Mouse (Mus musculus) c-Kit-positive CD71-positive TER-119-negative erythroid progenitor cells, embryonic 14.5 days (primary cell): ENCODE measurements around the gene Grk6.

Source experiments
- DNase-seq: peaks from one replicate; pipeline ENCODE4 v3.0.0-alpha.2; 2013; ENCODE audit warnings: low read depth

The Grk6 gene

DNA sequence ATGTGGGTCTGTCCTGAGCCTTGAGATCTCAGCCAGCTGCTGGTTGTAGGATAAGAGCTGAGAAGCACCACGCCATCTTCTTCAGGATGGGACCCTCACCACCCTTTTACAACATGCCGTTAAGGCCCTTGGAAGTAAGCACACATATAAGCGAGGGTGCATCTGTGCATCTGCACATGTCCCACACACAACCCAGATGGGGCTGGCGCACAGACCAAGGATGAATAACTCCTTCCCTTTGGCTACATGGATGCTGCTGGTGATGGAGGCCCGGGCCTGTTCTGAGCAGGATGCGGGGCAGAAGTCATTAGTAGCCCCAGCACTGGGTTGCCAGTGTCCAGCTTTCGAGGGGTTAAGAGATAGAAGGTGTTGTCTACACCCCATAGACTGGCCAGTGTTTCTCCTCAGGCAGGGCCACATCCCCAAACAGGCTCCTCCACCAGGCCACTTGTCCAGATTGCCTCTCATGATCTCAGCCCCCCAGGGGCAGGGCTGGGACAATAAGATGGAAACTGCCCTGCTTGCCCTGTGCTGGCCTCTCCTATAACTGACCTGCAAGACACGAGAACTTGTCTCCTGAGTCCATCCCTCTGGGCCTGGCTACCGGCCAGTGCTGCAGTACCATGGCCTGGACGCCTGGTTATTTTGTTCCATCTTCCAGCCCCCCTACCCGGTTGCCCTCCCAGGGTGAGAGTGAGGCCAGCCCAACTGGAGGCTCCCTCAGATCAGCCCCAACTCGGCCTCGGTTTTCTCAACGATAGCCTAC lies 41.3 kb downstream of the Grk6 start:
- DNase-seq, result no peak

DNA sequence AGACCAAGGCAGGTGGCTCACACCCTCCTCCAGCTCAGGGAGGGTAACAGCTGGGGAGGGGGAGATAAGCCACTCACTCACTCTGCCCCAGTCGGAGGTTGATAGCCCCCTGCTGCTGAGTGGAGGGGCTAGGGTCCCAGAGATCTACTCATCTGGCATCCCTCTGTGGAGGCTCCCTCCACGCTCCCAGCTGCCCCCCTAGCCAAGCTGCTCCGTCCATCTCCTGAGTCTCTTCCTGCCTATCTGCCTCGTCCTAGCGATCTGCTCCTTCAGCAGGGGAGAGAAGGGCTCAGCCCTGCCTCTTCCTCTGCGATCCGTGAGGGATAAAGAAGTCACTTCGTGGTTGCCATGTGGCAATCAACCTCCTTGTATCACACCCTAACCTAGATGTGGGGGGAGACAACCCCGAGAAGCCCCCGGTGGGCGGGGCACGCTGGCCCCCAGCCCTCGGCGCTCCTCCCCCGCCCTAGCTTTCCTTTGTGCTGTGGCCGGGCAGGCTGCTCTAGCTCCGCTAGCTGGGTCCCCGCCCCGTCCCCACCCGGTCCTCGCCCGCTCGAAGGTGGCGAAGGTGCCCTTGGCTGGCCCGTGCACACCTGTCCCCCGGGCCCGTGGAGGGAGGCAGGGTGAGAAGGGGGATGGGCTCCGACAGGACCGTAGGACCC lies 42.2 kb downstream of the Grk6 start:
- no peak for DNase-seq

DNA sequence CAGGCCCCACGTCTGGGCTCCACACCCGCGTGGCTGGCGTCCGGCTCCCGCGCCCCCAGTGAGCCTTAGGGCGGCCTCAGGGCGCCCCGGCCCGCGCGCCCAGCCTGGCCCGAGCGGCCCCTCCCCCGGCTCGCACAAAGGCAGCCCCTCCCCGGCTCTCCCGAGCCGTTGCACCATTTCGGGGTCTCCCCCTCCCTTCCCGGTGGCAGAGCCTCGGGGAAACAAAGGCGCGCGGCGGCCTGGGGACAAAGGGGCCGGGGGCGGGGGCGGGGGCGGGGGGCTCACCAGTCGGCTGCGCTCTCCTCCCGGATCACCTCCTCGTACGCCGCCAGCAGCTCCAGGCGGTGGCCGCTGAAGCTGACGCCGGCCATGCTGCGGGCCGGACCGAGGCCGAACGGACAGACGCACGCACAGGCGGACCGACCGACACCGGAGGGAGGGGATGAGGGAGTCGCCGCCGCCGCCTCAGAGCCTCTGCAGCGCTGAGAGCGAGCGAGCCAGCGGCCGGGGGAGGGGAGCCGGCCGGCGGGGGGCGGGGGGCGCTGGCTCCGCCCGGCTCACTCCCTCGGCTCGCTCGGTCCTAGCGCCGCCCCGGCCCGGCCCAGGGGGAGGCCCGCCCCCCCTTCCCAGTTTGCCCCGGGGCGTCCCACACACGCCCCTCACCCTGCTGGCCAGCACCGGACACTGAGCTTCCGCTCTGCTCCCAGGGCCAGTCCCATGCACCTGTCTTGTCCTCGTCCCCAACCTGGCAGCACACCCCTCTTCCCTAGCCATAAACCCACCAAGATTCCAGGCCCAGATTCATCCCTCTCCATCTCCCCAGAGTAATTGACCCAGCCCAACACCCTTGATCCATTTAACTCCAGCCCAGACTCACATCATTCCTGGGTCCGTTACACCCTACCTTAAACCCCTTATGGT lies 43.0 kb downstream of the Grk6 start, which contains the start of gene Dbn1:
Gene Dbn1, minus strand, starts transcription at position 534 of the 921 bp plus-strand sequence.
- no peak for DNase-seq

DNA sequence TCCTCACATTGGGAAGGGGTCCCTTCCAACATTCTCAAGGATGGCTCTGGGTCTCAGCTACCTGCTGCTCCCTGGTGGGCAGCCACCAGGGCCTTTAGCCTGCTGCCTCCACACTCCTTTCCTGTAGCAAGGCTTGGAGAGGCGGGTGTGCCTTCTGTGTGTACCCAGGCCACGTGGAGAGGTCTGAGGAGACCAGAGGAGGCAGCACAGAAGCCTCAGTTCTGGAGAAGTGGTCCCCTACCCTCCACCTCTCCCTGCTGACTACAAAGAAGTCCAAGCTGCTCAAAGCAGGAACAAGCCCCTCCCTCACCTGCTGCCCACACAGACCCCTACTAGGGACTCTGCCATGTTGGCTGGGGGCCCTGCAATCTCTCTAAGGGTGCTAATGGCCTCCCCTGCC lies 49.4 kb downstream of the Grk6 start:
- no peak for DNase-seq

DNA sequence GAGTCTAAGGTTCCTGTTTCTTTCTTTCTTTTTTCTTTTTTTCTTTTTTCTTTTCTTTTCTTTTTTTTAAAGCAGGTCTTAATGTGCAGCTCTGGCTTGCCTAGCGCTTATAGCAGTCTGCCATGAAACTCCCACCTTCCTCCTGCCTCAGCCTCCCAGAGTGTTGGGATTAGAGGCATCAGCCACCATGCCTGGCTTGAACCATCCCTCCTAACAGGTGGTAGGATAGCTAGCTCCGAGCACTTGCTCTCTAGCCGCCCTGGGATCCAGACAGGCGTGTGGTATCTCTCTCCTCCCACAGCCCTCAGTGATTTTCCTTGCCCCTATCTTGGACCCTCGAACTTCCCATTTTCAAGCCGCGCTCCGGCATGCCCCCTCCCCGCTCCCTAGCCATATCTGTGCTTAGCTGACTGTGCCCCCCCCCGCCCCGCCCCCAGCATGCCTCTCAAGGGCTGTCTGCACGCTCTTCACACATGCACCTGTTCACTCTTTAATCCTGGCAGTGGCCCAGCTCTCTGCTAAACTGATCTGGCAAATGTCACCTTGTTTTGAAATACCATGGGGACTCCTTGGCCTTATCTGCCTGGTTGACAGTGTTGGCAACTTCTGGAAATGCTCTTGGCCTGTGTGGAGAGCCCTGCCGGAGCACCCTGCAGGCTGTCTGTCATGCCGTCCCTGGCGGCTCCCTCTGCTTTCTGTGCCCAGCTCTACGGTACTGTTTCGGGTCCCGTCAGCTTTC lies 50.2 kb downstream of the Grk6 start:
- DNase-seq, result no peak

DNA sequence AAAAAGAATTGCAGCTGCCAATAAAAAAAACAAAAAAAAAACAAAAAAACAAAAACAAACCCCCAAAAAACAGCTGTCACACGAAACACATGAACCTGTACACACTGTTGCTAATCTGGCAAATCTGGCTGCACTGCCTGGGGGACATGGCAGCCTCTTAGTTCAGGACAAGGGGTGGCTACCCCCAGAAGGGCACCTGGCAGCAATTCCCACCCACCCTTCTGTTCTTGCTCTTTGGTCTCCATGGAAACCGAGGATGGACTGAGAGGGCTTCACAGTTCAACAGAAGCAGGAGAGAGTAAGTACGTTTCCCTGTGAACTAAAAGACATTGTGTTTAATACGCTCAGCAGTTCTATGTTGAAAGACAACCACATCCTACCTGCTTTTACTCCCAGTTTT lies 50.8 kb downstream of the Grk6 start:
- DNase-seq, result no peak

DNA sequence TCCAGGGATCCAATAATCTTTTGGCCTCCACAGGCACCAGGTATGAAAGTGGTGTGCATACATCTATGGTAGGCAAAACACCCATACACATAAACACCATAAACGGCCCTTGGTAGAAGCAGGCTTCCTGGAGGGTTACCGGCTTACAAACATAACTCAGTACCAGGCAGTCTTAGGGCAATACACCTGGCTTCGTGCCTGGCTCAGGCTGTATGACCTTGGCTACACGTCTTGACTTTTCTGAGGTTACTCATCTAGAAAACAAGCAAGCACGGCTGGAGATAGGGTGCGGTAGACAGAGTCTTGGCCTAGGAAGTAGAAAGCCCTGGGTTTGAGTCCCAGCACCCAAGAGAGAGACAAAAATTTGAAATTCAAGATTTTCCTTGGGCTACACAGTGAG lies 51.8 kb downstream of the Grk6 start:
- DNase-seq, result no peak

DNA sequence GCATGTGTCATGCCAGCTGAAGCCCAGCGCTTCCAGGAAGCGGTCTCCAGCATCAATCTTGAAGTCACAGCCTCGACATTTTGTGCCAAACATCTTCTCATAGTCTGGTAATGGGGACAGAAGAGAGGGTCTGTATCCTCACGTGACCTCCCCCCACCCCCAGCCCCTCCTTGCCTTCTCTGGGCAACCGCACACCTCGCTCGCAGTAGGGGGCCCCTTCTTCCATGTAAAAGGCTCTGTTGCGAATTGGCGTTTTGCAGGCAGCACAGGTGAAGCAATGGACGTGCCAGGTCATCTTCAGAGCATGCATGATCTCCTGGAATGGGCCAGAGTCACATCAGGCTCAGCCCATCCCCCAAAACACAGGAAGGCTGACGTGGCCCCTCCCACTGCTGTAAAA lies 54.0 kb downstream of the Grk6 start:
- DNase-seq, result no peak

DNA sequence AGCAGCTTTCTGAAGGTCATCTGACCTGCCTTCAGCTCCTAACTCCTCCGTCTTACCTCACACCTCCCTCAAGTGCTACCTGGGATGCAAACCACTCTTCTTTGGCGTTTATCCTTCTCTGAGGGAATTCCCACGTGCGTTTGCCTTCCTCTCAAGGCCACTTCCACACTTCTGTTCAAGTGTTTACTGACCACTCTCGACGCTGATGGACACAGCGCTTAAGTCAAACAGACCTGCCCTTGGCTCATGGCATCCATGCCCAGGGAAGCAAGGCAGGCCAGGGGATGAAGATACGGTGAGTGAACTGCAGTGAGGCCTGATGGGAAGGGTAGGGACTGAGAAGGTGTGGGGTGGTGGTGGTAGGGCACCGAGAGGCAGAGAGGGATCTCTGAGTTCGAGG lies 55.7 kb downstream of the Grk6 start:
- no peak for DNase-seq

DNA sequence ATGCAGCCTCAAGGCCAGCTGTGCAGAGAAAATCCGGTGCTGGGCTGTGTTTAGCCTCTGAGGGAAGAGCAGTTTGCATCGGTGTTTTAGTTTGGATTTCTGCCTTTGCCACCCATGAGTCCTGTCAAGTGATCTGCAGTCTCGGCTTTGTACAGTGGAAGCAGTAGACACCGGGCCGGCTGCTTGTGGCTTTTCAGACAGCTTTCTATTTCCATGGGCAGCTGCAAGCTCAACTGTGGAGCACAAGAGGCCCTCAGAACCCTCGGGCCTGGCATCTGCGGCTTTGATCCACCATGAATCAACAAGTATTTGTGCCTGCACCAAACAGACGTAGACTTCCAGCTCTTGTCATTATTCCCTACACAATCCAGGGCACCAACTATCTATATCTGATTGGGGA lies 57.5 kb downstream of the Grk6 start:
- DNase-seq, result no peak

DNA sequence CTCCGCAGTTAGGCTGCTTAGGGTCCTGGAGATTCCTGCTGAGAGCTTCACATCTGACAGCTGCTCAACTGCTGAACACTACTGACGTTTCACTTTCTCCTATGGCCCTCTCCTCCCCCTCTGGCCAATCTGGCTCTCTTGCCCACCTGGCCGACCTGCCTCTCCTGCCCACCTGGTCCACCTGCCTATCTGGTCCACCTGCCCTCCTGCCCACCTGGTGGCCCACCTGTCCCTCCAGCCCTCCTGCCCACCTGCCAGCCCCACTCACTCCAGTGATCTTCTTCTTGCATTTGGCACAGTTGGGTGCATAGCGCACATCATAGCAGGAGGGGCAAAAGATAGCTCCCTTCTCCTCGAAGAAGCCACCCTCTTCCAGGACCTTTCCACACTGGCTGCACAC lies 59.5 kb downstream of the Grk6 start:
- DNase-seq, result no peak

DNA sequence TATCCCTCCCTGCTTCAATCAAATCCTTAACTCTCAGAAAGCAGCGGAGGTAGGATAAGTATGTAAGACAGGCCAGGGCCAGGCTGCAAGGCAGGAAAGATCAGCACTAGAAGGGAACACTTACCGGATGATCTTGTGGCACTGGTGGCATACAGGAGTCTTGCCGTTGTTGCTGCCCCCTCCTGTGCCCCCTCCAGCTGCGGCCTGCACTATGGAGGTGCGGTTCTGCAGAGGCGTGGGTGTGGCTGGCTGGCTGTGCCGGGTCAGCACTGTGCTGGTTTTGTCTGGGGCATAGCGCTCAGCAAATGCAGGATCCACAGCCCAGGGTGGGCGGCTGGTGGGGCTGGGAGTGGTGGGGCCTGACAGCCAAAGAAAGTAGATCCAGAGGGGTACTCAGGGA lies 60.9 kb downstream of the Grk6 start:
- no peak for DNase-seq

DNA sequence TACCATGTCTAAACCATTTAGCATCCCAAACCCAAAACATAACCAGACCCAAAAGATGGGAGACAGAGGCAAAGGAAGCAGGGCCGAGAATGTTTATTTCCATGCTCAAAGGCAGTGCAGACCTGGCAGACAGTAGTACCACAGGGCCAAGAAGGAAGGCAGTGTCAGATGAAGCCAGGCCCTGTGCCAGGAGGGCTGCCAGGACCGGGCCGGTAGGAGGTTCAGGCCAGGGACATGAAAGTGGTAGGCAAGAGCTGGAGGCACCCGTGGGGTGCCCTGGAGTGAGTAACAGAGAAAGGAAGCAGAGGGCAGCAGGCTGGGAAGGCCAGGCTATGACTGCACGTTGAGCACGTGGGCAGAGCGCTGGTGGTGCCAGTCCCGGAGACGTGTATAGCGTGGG lies 61.8 kb downstream of the Grk6 start:
- no peak for DNase-seq

DNA sequence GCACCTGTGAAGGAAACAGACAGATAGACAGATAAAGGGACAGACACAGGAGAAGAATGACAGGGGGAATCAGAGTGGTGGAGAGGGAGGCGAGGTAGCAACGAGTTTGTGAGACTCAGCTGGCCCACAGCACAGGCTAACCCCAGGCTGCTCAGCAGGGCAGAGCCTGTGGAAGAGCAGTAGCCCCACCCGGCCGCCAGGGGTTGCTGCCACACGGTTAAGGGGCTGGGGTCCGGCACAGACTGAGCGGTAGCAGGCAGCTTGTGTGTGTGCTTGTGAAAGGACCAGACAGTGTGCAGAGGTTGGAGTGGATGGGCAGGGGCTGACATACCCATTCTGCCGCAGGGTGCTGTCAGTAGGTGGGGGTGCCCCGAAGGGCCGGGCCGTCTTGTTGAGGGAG lies 63.0 kb downstream of the Grk6 start:
- DNase-seq, result no peak

DNA sequence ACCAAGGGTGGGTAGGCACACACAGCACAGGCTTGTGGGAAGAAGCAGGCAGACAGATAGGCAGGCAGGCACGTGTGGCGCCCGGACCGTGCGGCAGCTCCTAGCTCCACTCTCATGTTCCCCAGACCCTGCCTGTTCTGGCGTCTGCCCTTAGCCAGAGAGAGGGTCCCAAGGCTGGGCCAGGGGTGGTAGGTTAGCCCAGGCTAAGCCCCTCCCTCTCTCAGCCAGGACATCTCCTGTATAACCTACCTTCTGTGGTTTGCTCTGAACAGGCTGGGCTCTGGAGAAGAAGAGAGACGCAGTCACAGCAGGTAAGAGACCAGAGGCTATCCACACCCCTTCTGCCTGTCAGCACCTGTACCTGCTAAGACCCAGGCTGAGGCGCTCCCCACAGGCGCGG lies 63.7 kb downstream of the Grk6 start:
- DNase-seq, result no peak

DNA sequence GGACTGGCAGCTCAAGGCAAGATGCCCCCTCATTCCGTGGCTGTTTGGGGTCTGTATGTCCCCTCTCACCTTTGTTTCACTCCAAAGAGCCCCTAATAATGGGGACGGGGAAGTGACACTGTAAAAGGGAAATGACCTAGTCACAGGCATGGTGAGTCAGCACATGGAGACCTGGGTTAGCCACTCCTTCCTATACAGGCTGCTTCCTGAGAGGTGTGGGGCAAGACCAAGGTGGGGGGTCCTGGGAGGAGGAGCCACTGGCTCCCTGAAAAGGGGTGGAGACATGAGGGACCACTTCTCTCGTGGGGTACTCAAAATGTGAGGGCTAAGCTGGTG lies 65.4 kb downstream of the Grk6 start:
- no peak for DNase-seq
